Mouse (Mus musculus): Measurements from ENCODE around the gene Spry1.

- TF ChIP-seq POLR2A (IDR thresholded peaks at IDR 0.05; ENCODE audit: borderline replicate concordance, control insufficient read depth, low read depth, low read length) (no peak), CTCF (IDR thresholded peaks at IDR 0.05; ENCODE audit: control insufficient read depth, insufficient read depth, low read length) (no peak)
These were observed 29.1 kb upstream of the Spry1 start for GRCm38 (mm10) chr3:37610670-37611069.

Data from bone marrow, adult 2 months (tissue).